Mouse (Mus musculus): ENCODE results near the gene Odf3. TPM values are rescaled to one million over a fixed set of nuclear protein-coding genes. Genes with fewer than 3 reads are reported as not detected.

The Odf3 gene
- total RNA-seq (2022): not detected

DNA sequence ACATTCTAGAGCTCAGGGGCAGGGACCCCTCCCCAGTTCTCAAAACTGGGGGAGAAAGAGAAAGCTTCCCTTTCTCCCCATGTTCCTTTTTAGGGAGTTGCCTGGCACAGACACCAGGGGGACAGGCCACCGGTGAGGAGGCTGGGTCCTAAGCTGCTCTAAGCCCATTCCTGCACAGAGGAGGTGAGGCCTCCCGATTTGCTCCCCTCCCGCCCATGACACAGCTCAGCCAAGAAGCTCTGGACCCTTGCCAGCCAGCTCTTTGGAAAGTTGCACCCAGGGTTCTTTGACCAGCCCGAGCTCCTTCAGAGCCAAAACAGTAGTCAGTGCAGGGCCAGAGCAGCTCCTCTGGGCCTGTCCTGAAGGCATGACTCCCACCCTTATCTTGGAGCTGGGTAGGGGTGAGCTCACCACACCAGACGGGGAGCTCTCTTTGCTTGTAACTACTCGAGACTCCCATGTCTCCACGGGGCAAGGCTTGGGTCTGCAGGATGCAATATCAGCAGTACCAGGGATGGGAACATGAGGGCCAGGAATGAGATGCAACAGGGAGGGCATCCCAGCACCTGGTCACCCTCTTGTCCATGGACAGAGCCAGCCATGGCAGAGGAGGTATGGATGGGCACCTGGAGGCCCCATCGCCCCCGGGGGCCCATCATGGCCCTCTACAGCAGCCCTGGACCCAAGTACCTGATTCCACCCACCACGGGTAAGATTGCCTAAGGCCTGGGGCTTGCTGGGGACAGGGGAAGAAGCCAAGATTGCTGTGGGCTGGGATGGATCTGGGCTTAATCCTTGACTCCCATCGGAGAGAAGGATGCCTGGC, at the start of gene Odf3:
Gene Odf3 (plus strand): TSS at position 51 of the 826 bp plus-strand sequence.
- no peak for DNase-seq (ENCODE audit: low spot score in 2 of 2)

DNA sequence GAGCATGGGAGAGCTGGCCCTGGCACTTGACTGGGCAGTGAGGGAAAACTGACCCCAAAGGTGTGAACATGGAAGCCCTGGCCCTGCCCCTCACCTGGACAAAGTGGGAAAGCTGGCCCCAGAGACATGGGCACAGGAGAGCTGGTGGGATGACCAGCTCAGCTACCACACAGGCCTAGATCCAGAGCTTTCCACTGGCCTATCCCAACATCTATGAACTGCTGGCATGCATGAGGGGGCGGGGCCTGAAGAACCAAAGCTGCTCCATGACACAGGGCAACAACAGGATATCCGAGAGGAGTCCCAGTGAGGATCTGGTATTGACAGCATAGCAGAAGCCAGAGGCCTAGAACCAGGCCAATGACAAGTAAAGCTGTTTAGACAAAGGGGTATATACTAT, 49.4 kb upstream of the Odf3 start:
- DNase-seq (ENCODE audit: low spot score in 2 of 2): no peak

DNA sequence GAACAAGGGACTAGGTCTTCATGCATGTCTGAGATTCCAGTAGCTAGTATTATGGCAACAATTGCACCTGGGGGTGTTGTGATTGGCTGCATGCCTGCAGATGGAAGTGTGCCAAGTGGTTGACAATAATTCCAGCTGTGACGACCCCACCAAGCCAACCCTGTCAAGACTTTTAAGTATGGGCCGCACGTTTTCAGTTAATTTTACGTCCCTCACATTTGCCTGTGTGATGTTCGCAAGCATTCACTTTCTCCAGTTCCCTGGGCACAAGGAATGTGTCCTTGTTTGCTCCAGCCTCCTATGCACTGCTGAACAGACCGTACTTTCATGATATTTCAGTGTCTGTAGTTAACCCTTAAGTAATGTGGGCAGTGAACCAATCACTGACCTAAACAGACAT, 45.0 kb upstream of the Odf3 start:
- no peak for DNase-seq (ENCODE audit: low spot score in 2 of 2)

DNA sequence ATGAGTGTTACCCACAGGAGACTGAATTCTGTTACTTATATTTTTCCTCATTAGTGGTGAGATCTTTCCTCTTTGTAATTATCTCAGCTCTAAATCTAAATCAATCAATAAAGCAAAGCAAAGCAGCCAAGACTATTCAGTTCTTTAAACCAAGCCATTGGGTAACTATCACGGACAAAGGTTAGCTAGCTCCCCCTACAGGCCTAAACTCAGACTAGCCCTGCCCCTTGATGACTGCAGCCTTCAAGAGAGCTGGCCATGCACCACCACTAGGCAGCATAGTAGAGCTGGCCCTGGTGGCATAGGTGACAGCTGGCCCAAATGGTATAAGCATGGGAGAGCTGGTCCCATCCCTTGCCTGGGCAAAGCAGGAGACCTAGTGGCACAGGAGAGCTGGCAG, 41.9 kb upstream of the Odf3 start:
- DNase-seq (ENCODE audit: low spot score in 2 of 2): no peak

DNA sequence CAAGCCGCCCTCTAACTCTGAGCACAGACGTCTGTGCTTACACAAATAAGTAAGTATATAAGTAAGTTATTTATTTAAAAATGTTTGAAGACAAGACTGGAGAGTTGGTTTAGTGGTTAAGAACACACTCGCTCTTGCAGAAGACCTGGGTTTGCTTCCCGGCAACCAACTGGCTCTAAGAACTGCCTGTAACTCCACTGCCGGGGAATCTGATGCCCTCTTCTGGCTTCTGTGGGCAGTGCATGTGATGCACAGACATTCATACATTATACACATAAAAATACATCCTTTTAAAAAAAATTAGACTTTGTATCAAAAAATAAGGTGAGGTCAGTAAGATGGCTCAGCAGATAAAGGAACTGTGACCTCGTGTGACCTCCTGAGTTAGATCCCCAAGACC, 37.1 kb upstream of the Odf3 start:
- no peak for DNase-seq (ENCODE audit: low spot score in 2 of 2)

DNA sequence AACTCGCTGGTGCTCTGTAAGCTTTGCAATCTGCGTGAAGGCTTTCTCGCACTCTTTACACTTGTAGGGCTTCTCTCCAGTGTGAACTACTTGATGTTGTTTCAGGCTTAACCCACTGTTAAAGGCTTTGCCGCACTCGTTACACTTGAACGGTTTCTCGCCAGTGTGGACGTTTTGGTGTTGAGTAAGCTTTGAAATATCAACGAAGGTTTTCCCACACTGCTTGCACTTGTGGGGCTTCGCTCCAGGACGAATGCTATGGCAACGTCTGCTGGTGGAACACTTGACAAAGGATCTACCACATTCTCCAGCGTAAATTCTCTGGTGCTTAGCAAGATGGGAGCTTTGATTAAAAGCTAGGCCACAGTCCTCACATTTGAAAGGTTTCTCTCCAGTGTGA, 35.9 kb upstream of the Odf3 start:
- DNase-seq (ENCODE audit: low spot score in 2 of 2): no peak

DNA sequence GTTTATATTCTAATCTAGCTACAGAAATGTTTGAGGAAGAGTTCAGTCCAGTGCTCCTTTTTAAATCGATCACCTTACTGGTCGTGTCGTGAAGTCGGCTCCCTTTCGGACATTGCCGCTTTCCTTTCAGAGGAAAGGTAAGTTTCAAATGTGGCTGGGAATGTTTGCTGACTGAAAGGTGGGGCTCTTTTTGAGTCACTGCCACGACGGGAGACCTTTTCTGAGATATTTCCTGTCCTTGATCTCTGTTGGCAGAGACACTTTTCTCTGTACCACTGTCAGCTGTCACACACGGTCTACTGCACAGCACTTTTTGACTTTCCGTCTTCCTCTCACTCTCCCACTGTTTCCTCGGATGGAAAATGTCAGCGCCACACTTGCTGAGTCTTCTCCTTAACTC, 34.8 kb upstream of the Odf3 start:
- no peak for DNase-seq (ENCODE audit: low spot score in 2 of 2)

DNA sequence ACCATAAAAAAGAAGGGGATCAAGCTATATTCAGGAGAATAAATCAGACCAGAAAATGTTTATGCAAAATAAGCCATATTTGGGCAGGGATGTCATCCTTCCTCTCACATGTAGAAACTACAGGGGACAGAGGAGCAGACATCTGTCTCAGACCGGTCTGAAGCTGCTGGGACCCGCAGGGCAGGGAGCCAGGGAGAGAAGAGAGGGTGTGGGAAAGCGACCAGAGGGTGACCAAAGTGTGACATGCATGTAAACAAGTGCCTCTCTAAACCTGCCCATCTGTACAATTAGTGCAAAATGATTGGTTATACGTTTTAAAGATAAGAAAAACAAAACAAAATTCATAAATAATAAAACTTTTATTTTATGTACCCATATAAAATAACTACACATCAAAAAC, 27.4 kb upstream of the Odf3 start:
- no peak for DNase-seq (ENCODE audit: low spot score in 2 of 2)

DNA sequence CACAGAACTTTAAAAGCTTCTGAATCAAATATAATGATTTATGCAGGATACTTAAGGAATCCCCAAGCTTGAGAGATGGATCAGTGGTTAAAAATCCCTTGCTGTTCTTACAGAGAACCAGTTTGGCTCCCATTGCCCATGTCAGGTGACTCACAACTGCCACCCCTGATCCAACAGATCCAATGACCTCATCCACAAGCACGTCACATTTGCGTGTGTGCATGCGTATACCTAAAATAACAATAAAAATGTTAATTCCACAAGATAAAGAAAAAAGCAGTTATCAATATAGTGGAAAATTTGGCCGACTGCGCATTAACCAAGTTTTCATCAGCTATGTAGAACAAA, 26.3 kb upstream of the Odf3 start:
- no peak for DNase-seq (ENCODE audit: low spot score in 2 of 2)

DNA sequence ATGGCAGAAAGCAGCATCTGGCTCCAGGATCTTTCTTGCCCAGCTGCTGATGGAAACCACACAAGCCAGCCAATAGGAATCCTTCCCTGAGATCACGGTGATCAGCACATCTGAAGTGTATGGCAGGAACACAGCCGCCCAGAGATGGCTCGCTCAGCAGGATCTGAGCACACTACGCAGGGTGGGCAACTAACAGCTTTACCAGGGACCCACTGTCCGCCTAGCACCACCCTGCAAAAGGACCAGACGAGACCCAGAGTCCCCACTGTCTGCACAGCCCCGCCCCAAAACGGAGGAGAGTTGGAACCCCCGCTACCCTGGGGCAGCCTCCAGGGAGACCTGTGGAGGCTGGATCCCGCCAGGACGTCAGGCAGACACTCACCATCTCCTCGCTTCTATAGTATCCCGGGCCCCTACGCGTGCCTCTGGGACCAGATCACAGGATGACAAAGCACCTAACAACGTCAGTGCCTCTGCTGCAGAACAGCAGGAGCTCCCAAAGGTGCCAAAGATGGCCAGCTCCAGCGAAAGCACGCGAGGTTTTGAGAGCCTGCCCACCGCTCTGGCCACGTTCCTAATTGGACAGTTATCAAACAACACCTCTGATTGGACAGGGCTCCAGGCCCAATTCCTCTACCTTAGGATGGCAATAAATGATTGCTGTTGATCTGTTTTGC, 25.8 kb upstream of the Odf3 start, which contains the start of gene Zfp941:
Gene Zfp941 (minus strand): TSS at position 526 of the 677 bp plus-strand sequence.
- no peak for DNase-seq (ENCODE audit: low spot score in 2 of 2)

DNA sequence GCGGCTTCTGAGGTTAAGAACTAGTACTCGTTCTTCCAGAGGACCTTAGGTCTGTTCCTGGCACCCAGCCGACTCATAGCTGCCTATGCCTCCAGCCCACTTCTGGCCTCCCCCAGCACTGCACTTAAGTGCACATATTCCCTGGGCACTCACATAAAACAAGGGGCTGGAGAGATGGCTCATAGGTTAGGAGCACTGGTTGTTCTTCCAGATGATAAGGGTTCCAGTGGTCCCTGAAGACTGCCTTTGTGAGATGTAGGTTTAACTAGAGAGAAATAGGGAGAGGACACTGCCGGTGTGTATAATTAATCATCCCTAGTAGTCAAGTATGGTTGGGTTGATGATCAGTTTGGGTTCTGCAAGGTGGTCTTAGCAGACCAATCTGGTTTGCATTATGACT, 24.9 kb upstream of the Odf3 start:
- no peak for DNase-seq (ENCODE audit: low spot score in 2 of 2)

DNA sequence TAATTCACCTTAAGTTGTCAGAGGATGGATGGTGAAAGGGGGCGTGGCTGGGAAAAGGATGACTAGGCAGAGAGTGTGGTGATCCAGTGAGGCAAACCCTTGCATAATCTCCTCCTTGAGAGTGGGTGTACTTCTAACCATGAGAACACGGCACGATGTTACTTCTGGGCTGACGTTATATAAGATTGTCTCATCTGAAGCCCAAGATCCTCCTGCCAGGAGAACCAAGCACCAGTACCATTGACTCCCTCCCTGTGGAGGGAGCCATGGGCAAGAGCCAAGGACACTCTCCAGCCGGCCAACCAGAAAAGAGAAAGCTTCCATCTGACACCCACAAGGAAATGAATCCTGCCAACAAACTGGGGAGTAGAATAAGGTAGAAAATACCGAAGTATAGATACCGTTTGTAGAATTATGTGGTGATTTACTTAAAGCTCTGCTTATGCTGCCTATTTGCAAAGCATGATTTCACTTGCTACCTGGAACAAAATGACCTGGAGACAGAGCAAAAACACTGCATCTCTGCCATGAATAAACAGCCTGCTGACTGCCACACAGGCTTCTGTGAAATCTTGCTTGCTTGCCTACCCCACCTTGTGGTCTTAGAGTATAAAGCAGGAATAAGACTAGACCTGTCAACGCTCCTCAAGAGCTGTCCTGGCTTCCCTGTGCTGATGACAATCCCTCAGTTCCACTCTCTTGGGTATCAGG, 19.3 kb upstream of the Odf3 start:
- DNase-seq (ENCODE audit: low spot score in 2 of 2): no peak

DNA sequence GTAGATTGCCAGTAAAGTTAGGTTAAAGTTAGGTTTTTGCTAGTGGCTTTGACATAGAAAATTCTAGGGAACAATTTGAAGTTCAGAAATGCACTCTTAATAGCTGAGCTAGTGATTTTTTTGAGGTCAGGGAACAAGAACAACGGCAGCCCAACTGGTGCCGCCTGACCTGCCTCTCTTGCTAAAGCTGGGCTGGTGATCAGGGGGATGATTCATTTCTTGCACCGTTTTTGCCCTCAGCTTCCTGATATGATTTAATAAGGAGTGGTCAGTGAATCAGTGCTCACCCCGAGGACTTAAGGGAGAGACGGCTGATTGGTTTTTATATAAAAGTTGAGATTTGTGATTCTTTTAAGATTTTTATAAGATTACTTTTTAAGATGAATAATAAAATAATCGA, 16.2 kb upstream of the Odf3 start:
- DNase-seq (ENCODE audit: low spot score in 2 of 2): no peak

DNA sequence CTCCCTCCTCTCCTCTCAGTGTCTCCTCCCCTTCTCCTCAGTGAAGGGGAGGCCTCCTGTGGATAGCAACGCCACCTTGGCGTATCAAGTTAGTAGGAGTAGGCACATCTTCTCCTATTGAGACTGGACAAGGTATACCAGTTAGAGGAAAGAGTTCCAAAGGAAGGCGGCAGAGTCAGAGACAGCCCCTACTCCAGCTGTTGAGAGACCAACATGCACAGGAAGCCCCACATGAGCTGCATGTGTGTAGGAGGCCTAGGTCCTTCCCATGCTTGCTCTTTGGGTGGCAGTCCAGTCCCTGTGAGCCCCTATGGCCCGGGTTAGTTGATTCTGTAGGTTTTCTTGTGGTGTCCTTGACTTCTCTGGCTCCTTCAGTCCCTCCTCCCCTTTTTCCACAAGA, 14.3 kb upstream of the Odf3 start:
- no peak for DNase-seq (ENCODE audit: low spot score in 2 of 2)

DNA sequence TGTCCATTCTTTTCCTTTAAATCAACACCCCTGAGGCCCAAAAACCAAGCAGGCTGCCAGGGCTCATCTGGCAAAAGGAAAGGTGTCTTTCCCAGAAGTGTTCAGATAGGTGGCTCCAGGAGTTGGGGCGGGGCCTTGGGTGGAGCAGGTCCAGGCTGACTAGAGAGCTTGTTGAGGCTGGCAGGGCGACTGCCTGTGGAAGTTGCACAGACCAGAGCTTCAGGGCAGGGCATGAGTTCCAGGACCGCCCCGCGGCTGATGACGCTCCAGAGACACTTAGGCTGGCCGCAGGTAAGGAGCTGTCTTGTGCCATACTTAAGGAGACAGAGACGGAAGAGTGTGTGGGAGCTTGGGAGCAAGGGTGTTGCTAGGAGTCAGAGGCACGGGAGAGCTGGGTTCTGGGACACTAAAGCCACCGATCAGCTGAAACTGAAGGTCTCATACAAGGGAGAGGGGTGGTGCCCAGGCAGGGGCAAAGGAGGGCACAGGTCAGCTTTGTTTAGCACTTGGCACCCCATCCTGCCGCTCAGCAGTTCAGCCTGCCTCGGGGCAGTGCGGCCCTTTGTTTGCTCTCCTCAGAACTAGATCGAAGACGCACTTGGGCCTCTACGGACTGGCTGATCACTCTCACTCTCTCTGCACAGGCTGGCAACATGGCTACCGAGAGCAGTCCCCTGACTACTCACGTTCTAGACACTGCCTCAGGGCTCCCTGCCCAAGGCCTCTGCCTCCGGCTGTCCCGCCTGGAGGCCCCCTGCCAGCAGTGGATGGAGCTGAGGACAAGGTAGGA, 12.4 kb upstream of the Odf3 start, which contains the start of gene Urah:
Gene Urah (plus strand): TSS at position 51 of the 790 bp plus-strand sequence.
- DNase-seq (ENCODE audit: low spot score in 2 of 2): no peak

DNA sequence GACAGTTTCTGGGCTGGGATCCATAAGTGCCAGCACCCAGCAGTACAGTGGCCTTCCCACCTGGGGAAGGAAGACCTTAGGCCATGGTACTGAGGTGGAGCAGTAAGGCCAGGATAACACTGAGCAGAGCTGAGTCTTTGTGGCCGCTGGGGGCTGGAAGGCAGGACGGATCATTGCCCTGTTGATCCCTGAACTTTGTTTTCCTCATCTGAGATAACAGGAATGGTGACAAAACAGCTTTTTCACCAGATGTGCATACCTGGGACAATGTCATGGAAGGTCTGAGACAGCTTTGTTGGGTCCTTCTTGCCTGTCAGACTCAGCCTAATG, 11.9 kb upstream of the Odf3 start:
- no peak for DNase-seq (ENCODE audit: low spot score in 2 of 2)

DNA sequence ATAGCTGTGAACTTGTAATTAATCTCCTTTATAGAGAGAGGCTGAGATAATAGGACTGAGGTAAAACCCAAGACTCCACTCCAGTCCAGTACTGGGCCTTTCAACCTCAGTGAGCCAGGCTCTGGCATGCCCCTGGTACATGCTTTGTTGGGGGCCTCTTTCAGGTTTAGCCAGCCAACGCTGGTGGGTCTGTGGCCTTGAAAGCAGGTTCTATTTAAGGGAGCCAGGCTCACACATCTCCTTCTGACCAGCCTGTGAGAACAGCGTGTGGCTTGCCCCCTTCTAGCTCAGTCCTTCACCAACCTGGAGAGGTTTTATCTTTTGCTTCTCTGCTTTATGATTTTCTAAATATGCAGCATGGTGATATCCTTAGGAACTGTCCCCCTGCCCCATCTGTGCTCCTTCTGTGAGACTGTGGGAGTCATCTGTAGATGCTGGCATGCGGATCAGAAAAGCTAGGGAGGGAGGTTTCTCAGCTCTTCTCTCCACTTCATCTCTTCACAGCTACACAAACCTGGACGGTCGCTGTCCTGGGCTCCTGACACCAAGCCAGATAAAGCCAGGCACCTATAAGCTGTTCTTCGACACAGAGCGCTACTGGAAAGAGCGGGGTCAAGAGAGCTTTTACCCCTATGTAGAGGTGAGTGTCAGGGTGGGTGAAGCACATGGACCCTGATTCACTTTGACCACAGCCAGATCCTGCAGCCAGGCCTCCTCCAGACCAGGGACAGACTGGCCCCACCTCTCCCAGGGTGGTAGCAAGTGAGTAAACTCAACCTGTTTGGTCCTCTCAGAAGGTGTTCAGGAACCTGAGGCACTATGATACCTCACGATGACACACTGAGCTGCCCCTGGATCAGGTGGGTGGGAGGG, 11.1 kb upstream of the Odf3 start:
- no peak for DNase-seq (ENCODE audit: low spot score in 2 of 2)

DNA sequence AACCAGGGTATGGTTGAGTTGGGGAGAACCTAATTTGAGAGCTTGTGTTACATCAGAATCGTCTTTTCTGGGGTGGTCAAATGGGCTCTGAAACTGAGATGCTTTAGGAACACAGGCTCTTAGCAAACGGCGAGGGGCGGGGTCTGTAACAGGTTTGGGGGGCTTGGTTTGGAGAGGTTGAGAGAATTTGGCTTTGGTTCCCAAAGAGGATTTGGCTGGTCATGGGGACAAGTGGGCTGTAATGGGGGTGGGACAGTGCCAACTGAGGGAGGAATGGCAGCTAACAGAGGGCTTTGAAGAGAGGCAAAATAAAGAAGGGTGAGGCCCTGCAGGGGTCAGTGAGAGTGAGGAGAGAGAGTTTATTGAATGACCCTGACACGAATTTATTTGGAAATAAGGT, 8.0 kb upstream of the Odf3 start:
- DNase-seq (ENCODE audit: low spot score in 2 of 2): no peak

DNA sequence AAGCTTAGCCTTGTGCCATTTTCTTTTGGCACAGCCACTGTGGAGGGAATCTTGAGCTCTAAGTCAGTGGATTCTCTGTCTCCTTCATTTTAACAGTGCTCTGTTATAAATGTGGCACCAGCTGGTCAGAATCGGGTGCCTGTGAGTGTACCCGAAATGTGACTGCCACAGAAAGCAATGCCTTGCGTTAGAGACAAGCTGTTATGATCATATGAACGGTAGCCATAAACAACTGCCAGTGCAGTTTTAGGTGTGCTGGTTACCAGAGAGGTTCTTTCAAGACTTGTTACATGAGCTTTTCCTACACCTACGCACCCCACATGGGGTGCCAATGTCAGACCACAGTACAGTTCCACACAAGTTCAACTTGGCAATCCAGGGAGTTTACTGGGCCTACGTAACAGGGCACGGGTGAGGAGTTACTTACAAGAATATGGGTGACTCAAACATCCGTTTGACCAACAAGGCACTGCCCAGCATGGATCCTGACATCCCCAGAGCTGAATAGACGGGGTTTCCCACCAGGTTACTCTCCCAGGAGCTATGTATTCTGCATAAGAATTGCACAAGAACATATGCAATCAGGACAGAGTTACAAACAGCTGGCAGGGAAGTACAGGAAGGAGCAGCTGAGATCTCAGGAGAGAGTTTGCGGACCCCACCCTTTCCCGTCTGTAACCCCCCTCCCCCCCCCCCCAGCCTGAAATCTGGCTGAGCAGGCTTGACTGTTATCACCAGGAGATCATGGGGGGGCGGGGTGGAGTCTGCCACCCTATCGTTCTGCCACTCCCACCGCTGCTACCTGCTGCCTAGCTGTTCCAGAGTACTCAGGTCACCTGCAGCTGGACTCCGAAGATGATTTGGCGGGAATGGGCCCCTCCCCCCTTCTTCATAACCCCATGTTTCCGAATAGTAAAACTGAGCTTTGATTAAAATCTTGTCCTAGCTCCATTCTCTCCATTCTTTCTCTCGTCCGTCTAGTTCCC, 6.6 kb upstream of the Odf3 start:
- no peak for DNase-seq (ENCODE audit: low spot score in 2 of 2)

DNA sequence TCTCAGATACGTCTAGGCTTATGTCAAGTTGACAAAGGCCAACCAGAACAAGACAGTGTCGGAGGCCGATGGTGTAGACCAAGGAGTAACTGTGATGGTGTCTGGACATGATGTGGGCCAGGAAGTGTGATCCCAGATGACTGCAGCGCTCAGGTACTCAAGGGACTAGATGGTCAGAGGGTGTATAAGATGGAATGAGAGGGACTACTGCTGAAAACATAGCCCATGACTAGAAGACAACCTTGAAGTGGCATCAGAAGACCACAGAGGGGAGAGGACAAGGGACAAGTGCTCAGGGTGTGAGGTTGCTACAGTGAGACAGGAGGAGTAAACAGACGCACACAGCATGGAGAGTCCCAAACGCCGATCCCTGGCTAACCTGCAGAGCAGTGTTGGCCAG, 3.8 kb upstream of the Odf3 start:
- no peak for DNase-seq (ENCODE audit: low spot score in 2 of 2)

Data from gastrocnemius, adult 8-10 months (tissue).